ENCODE assay signal across 27 mouse cellular contexts in genomic region chr3:120477934-120478333, GRCm38 (mm10).
"Had no signal": no experiment of that assay in that cellular context is flagged by ENCODE, and none has a peak within 500 bp of the region (broad histone marks: within the 10 kb centered on the region; RNA-seq: fewer than 3 reads in every experiment).

No protein-coding gene starts in this region.

- H3K4me2 ChIP-seq: heart, embryonic 11.5 days; heart, embryonic 13.5 days; heart, embryonic 15.5 days; hindbrain, embryonic 13.5 days; hindbrain, embryonic 15.5 days; kidney, embryonic 15.5 days; limb, embryonic 12.5 days; liver, embryonic 11.5 days; liver, embryonic 13.5 days had no signal

- H3K9ac ChIP-seq: heart, embryonic 13.5 days; heart, embryonic 15.5 days; hindbrain, embryonic 13.5 days; hindbrain, embryonic 15.5 days; kidney, embryonic 15.5 days; limb, embryonic 12.5 days; liver, embryonic 13.5 days had no signal

- H3K27me3 ChIP-seq: heart, embryonic 13.5 days; heart, embryonic 15.5 days; hindbrain, embryonic 13.5 days; hindbrain, embryonic 15.5 days; kidney, embryonic 15.5 days; limb, embryonic 12.5 days; liver, embryonic 13.5 days had no signal

- H3K9me3 ChIP-seq: heart, embryonic 13.5 days; heart, embryonic 15.5 days; hindbrain, embryonic 13.5 days; hindbrain, embryonic 15.5 days; kidney, embryonic 15.5 days; limb, embryonic 10.5 days; limb, embryonic 12.5 days; liver, embryonic 13.5 days had no signal

- DNase-seq: gastrocnemius, postnatal 14 days; gastrocnemius, postnatal 36 days; heart, adult 11 months; heart, adult 2 months; heart, postnatal 14 days; heart, postnatal 36 days; kidney, adult 11 months; kidney, adult 2 months; kidney, adult 9 months; kidney, postnatal 14 days; kidney, postnatal 36 days; layer of hippocampus, adult 9-11 months; liver; liver, embryonic 13.5 days had no signal

- H3K4me3 ChIP-seq: heart, adult 2 months; heart, embryonic 13.5 days; heart, embryonic 15.5 days; hindbrain, embryonic 13.5 days; hindbrain, embryonic 15.5 days; kidney, embryonic 15.5 days; left cerebral cortex, adult 2 months; limb, embryonic 10.5 days; limb, embryonic 12.5 days; liver, embryonic 13.5 days had no signal

- H3K36me3 ChIP-seq: heart, embryonic 13.5 days; heart, embryonic 15.5 days; hindbrain, embryonic 13.5 days; hindbrain, embryonic 15.5 days; kidney, embryonic 15.5 days; limb, embryonic 10.5 days; limb, embryonic 12.5 days; liver, embryonic 13.5 days had no signal

- ATAC-seq: hindbrain, postnatal 0 days; intestine, embryonic 16.5 days had no signal

- H3K4me1 ChIP-seq: heart, embryonic 15.5 days; kidney, embryonic 15.5 days; limb, embryonic 10.5 days; limb, embryonic 12.5 days; liver, embryonic 13.5 days had no signal

- H3K27ac ChIP-seq: heart, adult 2 months; heart, embryonic 13.5 days; heart, embryonic 15.5 days; hindbrain, embryonic 13.5 days; hindbrain, embryonic 15.5 days; hindbrain, postnatal 0 days; kidney, embryonic 15.5 days; kidney, postnatal 0 days; left cerebral cortex, adult 2 months; limb, embryonic 10.5 days; limb, embryonic 12.5 days; liver, embryonic 13.5 days had no signal
